Mouse (Mus musculus): Measurements from ENCODE around the gene Ush1g.
A peak's percentile ranks its signal among the peaks of the same experiment; 100 is the strongest.

Gene Ush1g

GRCm38 (mm10) chr11:115329339-115329738 is 7.5 kb upstream of the Ush1g start:
- no peak for DNase-seq

- DNase-seq = no peak
These were observed 4.9 kb upstream of the Ush1g start for GRCm38 (mm10) chr11:115326730-115327129.

GRCm38 (mm10) chr11:115323354-115323753 is 1.5 kb upstream of the Ush1g start:
- peak in 1 of 2 experiments; percentile 36 for DNase-seq

GRCm38 (mm10) chr11:115319704-115320383 is 2.0 kb downstream of the Ush1g start:
- DNase-seq = peak; percentile 78

- DNase-seq = peak; percentile 33 to 38
These were observed 3.4 kb downstream of the Ush1g start for GRCm38 (mm10) chr11:115318245-115319027.

DNA sequence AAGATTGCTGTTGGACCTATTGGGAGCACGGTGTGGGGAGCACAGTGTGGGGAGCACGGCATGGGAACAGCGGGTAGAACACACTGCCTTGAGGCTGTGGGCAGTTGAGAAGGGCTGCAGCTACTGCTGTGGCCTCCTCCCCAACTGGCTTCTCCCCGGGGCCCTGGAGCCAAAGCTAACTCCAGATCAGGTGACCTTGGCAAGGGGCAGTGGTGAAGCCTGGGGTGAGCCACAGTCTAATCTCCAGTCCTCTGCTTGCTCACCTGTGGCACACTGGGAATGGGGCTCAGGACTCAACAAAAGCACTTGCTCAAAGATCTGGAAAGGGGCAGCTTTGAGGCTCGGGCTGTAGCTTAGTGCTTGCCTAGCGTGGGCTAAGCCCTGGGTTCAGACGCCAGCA is 4.6 kb downstream of the Ush1g start:
- no peak for DNase-seq

- peak; percentile 40 to 44 for DNase-seq
These were observed 7.6 kb downstream of the Ush1g start for GRCm38 (mm10) chr11:115314249-115314648.

DNA sequence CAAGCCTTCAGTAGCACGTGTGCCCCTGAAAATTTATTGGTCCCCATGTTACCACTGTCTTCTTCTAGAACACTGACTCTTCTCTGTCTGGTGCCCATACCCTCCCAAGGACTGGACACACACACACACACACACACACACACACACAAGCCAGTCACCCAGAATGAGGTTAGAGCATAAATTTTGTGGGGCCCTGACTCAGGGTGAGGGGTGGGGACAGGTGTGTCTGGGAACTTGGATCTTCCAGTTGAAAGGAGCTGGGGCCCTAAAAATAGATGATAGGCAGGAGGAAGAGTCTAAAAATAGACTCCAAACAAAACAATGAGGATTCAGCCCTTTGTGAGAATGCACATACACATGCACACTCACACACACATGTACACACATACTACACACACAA is 13.1 kb downstream of the Ush1g start:
- DNase-seq = no peak

DNA sequence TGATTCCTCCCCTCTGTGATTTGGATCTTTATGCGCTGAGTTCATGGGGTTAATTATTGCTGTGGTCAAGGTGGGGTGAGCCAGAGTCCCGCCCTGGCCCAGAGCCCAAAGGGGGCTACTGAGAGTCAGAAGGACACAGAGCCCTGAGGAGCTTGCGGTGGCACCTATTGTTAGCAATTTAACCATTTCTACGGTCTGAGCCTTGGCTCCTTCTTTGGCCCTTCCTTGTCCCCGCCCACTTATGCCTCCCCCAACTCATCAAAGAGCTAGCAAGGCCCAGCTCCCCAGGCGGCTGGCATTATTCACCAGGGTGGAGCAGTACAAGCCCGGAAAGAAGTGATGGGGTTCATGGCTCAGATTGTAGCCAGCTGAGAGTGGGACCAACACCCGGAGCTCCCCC is 15.0 kb downstream of the Ush1g start, which contains the start of gene Otop2:
Gene Otop2, plus strand, starts transcription at position 301 of the 400 bp plus-strand sequence.
- DNase-seq = no peak

DNA sequence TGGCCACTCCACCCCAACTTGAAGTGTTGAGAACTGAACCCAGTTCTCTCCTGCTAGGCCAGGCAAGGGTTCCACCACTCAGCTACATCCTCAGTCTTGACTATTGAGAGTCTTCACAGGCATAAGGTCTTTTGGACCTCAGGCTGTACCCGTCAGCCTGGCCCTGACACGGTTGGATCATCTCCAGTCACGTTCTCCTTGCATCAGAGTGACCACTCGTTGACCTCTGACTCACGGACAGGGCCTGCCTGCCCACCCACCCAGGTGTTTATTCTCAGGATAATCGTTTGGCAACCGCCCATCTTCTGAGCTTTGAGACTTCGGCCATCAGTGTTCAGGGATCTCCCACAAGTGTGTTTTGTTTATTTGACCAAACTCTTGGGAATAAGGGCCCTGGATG is 18.7 kb downstream of the Ush1g start:
- DNase-seq = no peak

DNA sequence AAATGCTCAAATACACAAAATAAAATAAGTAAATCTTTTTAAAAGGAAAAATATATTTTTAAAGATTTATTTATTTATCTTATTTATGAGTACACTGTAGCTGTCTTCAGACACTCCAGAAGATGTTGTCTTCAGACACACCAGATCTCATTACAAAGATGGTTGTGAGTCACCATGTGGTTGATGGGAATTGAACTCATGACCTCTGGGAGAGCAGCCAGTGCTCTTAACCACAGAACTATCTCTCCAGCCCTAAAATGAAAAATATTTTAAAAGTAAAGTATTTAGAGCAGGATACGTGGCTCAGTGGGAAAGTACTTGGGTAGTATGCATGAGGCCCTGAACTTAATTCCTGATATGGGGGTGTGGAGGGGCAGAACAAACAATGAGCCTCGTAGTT is 20.5 kb downstream of the Ush1g start:
- no peak for DNase-seq

DNA sequence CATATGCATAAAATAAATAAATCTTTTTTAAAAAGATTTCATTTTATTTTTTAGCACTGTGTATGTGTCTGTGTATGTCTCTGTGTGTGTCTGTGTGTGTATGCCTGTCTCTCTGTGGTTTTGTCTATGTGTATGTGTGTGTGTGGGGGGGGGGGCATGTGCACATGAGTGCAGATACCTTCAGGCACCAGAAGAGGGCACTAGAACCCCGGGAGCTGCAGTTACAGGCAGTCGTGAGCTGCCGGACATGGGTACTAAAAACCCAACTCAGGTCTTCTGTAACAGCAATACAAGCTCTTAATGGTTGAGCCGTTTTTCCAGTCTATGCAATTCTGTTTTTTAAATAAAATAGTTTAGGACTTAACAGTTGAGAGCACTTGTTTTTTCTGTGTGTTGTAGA is 21.1 kb downstream of the Ush1g start:
- no peak for DNase-seq

DNA sequence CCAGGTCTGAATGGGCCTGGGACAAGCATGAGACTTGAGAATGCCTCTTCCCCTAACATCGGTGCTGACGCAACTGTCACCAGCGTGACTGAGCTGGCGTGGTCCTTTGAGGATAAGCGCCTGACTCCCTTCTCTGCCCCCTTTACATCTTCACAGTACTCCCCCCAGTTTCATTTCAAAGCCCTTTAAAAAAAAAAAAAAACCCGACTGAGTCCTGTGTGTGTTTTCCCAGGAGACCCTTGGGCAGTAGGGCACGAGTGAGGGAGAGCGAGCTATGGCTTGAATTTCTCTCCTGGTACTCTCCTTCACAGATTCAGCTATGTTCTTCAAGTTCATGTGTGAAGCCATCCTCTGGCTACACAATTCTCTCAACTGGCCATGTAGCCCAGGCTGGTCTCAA is 23.7 kb downstream of the Ush1g start:
- no peak for DNase-seq

- DNase-seq = peak; percentile 80 to 84
These were observed 24.5 kb downstream of the Ush1g start, which contains the start of gene Fads6 for GRCm38 (mm10) chr11:115297214-115297826. Gene Fads6, minus strand, starts transcription at chr11:115297663.

GRCm38 (mm10) chr11:115296471-115297210 is 25.2 kb downstream of the Ush1g start:
- DNase-seq = peak; percentile 62 to 71

GRCm38 (mm10) chr11:115295939-115296338 is 25.9 kb downstream of the Ush1g start:
- no peak for DNase-seq

GRCm38 (mm10) chr11:115292631-115293375 is 29.0 kb downstream of the Ush1g start:
- DNase-seq = no peak

DNA sequence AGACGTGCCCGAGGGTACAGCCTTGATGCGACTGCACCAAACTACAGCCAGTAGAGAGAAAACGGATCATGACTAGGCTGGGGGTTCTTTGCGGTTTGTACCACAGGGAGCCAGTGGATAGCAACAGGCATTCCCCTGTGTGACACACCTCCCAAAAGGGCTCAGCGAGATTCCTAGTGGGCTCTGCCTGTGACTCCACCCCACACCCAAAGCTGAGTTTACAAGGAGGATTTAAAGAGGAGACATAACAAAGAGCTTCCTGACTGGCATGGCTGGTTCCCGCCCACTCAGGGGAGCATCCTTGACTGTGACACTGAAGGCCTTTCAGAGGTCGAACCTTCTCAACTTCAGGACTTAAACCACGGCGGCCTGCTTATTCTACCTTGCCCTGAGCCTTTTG is 30.3 kb downstream of the Ush1g start:
- no peak for DNase-seq

DNA sequence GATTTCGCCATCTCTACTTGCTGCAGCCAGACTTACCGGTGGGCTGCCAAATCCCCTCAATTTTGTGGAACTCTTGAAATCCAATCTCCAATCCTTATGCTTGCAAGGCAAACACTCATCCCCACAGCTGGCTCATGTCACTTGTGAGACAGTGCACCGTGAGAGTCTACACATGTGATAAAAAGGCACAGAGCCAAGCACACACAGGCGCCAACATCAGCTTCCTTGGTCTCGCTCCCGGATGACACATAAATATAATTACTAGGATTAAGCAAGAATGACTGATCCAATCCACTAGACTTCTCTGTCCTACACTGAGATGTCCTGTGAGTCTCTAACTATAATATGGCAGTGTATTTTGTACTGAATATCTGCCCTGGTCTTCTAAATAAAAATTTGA is 30.9 kb downstream of the Ush1g start:
- DNase-seq = no peak

DNA sequence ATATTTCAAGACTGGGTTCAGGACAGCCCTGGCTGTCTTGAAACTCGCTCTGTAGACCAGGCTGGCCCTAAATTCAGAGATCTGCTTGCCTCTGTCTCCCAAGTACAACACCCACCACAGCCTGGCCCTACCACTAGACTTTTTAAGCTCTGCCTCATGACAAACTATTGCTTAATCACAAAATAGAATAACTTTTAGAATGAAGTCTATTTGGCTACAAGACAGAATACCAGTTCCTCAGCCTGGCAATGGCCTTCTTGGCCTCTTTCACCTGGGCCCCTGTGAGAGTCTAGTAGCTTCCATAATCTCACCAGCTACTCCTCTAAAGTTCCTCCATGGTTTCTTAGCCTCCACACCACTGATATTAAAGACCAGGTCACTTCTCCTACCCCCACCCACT is 31.5 kb downstream of the Ush1g start:
- DNase-seq = no peak

DNA sequence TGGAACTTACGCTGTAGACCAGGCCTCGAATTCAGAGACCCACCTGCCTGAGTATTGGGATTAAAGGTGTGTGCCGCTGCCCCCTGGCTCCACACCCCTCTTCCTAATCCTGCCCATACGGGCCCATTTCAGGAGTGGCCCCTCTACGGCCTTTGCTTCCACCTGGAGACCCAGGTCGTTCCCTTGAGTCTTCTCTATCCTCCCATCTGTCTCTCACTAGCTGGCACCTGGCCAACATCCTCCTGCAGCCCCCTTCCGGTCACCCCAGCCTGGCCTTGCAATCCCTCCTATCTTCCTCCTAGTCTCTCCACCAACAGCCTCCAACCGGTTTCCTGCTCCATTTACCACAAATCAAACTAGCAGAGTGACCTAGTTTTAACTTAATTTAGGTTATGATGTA is 32.0 kb downstream of the Ush1g start:
- DNase-seq = peak in 1 of 2 experiments; percentile 50

DNA sequence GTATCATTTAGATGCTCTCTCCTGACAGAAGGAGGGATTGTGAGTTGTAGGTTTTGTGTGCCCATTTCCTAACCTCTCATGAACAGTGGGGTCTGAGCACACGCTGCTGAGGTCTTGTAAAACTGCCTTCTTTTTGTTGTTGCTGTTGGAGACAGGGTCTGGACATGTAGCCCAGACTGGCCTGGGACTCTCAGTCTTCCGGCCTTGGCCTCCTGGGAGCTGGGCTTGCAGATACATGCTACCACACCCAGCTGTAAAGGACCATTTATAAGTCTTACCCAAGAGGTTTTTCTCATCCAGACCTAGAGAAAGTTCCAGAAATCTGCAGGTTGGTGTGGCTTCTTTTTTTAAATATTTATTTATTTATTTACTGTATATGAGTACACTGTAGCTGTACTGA is 33.5 kb downstream of the Ush1g start:
- DNase-seq = no peak

Data from cerebellum, postnatal 14 days (tissue).